Mouse (Mus musculus) naive thymus-derived CD4-positive, alpha-beta T cell, adult 5 months (primary cell): Measurements from ENCODE around the gene Rdh1. TPM values are rescaled to one million over a fixed set of nuclear protein-coding genes. Genes with fewer than 3 reads are reported as not detected.

Experiments
- polyA plus RNA-seq: library from polyadenylated mRNA; unstranded; fragments of 100-300 nt; shearing (Covaris generic); gene quantifications from one replicate; pipeline ENCODE4 v1.2.1, GENCODE M21; 2017

The Rdh1 gene
- not detected for polyA plus RNA-seq

GRCm38 (mm10) chr10:127759181-127760110 lies at the start of gene Rdh1, which contains the start of gene Rdh16f1:
Gene Rdh1, plus strand, starts transcription at chr10:127759721.
Gene Rdh16f1, plus strand, starts transcription at chr10:127759787.

GRCm38 (mm10) chr10:127724178-127724577 lies 35.3 kb upstream of the Rdh1 start, which contains the start of gene Tac2:
Gene Tac2, plus strand, starts transcription at chr10:127724478.

DNA sequence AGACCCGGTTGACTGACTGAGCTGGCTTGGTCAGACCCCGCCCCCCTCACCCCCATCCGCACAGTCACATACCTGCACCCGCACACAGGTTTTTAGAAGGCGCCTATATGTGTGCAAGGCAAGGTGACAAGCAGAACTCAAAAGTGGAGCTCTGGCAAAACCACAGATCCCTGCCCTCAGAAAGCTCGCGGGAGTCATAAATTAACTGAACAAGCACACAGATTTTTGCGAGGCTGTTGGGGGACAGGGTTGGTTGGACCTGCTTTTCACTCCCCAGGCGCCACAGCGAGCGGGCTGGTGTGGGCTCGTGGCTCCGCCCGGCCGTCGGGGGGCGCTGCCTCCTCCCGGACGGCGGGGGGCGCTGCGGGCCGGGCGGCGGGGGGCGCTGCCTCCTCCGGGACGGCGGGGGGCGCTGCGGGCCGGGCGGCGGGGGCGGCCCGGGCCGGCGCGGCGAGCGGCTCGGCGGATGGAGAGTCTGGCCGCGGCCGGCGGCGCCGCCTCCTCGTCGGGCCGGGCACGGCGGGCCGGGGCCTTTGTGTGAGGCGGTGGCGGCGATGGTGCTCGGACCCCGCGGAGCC lies 20.3 kb upstream of the Rdh1 start, which contains the start of gene Zbtb39:
Gene Zbtb39 (plus strand): TSS at position 456 of the 578 bp plus-strand sequence.

DNA sequence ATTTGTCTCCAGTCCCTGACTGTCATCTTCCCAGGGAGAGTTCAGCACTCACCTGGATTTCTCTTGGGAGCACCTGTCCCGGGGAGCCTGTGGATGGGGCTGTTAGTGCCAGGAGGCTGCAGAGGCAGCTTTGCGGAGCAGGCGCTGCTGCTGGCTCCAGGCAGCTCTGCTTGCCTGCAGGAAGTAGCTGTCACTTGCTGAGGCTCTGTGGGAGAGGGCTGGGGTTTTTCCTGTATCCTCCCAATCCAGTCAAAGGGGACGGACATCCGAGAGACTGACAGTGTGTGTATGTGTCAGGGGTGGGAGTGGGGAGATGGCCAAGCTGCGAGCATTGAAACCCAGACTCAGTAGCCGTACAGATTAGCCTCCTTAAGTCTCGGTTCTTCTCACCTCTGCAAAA lies 8.0 kb upstream of the Rdh1 start, which contains the start of gene Gpr182:
Gene Gpr182 (minus strand): TSS at position 185 of the 400 bp plus-strand sequence.

GRCm38 (mm10) chr10:127776011-127776410 lies 16.5 kb downstream of the Rdh1 start, which contains the start of gene Rdh9:
Gene Rdh9, plus strand, starts transcription at chr10:127776386.

DNA sequence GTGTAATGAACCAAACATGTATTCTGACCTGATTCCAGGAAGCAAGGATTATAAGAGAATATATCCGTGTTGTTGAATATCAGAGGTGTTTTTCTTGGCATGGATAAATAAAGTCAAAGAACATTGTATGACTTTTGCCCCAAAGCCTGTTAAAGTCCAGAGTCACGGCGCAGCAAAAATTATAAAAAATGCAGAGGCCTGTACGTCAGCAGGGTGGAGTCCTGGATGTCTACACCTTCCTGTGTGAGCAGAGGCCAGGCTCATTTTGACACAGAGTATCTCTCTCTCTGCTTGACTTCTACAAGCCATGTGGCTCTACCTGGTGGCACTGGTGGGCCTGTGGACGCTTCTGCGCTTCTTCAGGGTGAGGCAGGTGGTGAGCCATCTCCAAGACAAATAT lies 41.4 kb downstream of the Rdh1 start, which contains the start of gene Rdh16:
Gene Rdh16 (plus strand): TSS at position 262 of the 400 bp plus-strand sequence.

Other genes starting within 250 kb of the Rdh1 start
- gene Ndufa4l2, start 244.8 kb upstream of the Rdh1 start, polyA plus RNA-seq, result not detected
- 85.1 TPM for gene Shmt2, start 237.3 kb upstream of the Rdh1 start, polyA plus RNA-seq
- not detected for gene Nxph4, start 225.2 kb upstream of the Rdh1 start, polyA plus RNA-seq
- not detected for gene Lrp1, start 138.6 kb upstream of the Rdh1 start, polyA plus RNA-seq
- gene Stat6, start 116.7 kb upstream of the Rdh1 start, polyA plus RNA-seq, result 246 TPM
- 8.2 TPM for gene Nemp1, start 92.8 kb upstream of the Rdh1 start, polyA plus RNA-seq
- gene Nab2, start 91.2 kb upstream of the Rdh1 start, polyA plus RNA-seq, result 50.2 TPM
- 0.16 TPM for gene Myo1a, start 54.6 kb upstream of the Rdh1 start, polyA plus RNA-seq
- not detected for gene Tac2, start 35.2 kb upstream of the Rdh1 start, polyA plus RNA-seq
- gene Zbtb39, start 20.2 kb upstream of the Rdh1 start, polyA plus RNA-seq, result 0.66 TPM
- not detected for gene Gpr182, start 8.0 kb upstream of the Rdh1 start, polyA plus RNA-seq
- not detected for gene Rdh16f1, start 66 bp downstream of the Rdh1 start, polyA plus RNA-seq
- gene Rdh9, start 16.7 kb downstream of the Rdh1 start, polyA plus RNA-seq, result 0.25 TPM
- not detected for gene Rdh16, start 41.4 kb downstream of the Rdh1 start, polyA plus RNA-seq
- not detected for gene Rdh19, start 90.2 kb downstream of the Rdh1 start, polyA plus RNA-seq
- not detected for gene Rdh16f2, start 106.8 kb downstream of the Rdh1 start, polyA plus RNA-seq
- gene Rdh7, start 129.1 kb downstream of the Rdh1 start, polyA plus RNA-seq, result not detected
- gene Sdr9c7, start 138.8 kb downstream of the Rdh1 start, polyA plus RNA-seq, result not detected
- gene Hsd17b6, start 247.9 kb downstream of the Rdh1 start, polyA plus RNA-seq, result not detected